10 mouse cellular contexts compared by ENCODE assay signal in the genomic region with DNA sequence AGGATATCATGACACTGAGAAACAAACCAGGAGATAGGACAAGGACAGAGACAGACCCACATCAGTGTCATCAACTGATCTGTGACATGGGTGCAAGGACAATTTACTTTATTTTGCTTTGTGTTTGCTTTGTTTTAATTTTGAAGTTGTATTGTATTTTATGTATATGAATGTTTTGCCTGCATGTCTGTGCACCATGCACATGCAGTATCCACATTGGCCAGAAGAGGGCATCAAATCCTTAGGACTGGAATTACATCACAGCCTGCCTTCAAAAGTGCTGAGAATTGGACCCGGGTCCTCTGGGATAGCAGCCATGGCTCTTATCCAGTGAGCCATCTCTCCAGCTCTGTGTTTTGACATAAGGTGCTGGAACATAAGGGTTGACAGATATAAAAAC. TPM values are rescaled to one million over a fixed set of nuclear protein-coding genes. Genes with fewer than 3 reads are reported as not detected.
DNase-seq lines count a peak whose midpoint lies in the region; ATAC-seq and TF ChIP-seq lines count a peak whose summit lies in the region.
"Had no signal": no experiment of that assay in that cellular context is flagged by ENCODE, and none has a peak within 500 bp of the region (broad histone marks: within the 10 kb centered on the region; RNA-seq: fewer than 3 reads in every experiment).

No protein-coding gene starts in this region.

- H3K36me3 ChIP-seq in heart, postnatal 0 days (replicated peaks; ENCODE audit: control insufficient read depth, insufficient read depth, low read length): no peaks in the 10 kb centered on the region
- H3K36me3 ChIP-seq in lung, postnatal 0 days (ENCODE audit: insufficient read depth, low read length): no peaks in the 10 kb centered on the region
- no peaks in the 10 kb centered on the region for H3K36me3 ChIP-seq in midbrain, embryonic 14.5 days (ENCODE audit: control insufficient read depth, insufficient read depth, low read length)

- H3K4me3 ChIP-seq in heart, postnatal 0 days (ENCODE audit: low read depth, low read length): no peak overlapping the region
- H3K4me3 ChIP-seq in lung, postnatal 0 days (ENCODE audit: low read depth, low read length): no peak overlapping the region
- H3K4me3 ChIP-seq in midbrain, embryonic 14.5 days (replicated peaks; ENCODE audit: low read depth, low read length): no peak overlapping the region

- H3K9me3 ChIP-seq in heart, postnatal 0 days (replicated peaks; ENCODE audit: control insufficient read depth, low read length): no peaks in the 10 kb centered on the region
- H3K9me3 ChIP-seq in lung, postnatal 0 days (ENCODE audit: low read length): no peaks in the 10 kb centered on the region
- no peaks in the 10 kb centered on the region for H3K9me3 ChIP-seq in midbrain, embryonic 14.5 days (ENCODE audit: control insufficient read depth, low read length)

- no peak for TF ChIP-seq EP300 in heart, postnatal 0 days (IDR thresholded peaks at IDR 0.05; ENCODE audit: low read depth)
- TF ChIP-seq EP300 in lung, postnatal 0 days (IDR thresholded peaks at IDR 0.05): no peak

- no peaks in the 10 kb centered on the region for H3K27me3 ChIP-seq in heart, postnatal 0 days (ENCODE audit: control insufficient read depth, insufficient read depth, low read length)
- H3K27me3 ChIP-seq in lung, postnatal 0 days (replicated peaks; ENCODE audit: insufficient read depth, low read length): no peaks in the 10 kb centered on the region
- no peaks in the 10 kb centered on the region for H3K27me3 ChIP-seq in midbrain, embryonic 14.5 days (ENCODE audit: control insufficient read depth, insufficient read depth, low read length)

- H3K9ac ChIP-seq in heart, postnatal 0 days (replicated peaks; ENCODE audit: low read depth, low read length): no peak overlapping the region
- H3K9ac ChIP-seq in lung, postnatal 0 days (replicated peaks; ENCODE audit: low read depth): no peak overlapping the region
- no peak overlapping the region for H3K9ac ChIP-seq in midbrain, embryonic 14.5 days (replicated peaks; ENCODE audit: low read length)

- DNase-seq in heart, postnatal 0 days (ENCODE audit: low spot score): no peak
- no peak for DNase-seq in heart, adult 18-20 months
- no peak for DNase-seq in lung, postnatal 0 days (ENCODE audit: low spot score)
- no peak for DNase-seq in lung, postnatal 10 days
- peak; percentile 6 for DNase-seq in MEL-GATA-1-ER (ENCODE audit: extremely low read depth, low read depth)
- DNase-seq in T-cell, adult 2 months (ENCODE audit: low spot score): no peak
- no peak for DNase-seq in midbrain, embryonic 14.5 days
- DNase-seq: cerebellum, adult 9-10 months had no signal

- H3K27ac ChIP-seq in heart, postnatal 0 days (ENCODE audit: low read depth): no peak overlapping the region
- no peak overlapping the region for H3K27ac ChIP-seq in lung, postnatal 0 days (ENCODE audit: low read length)
- no peak overlapping the region for H3K27ac ChIP-seq in midbrain, embryonic 14.5 days (replicated peaks; ENCODE audit: low read depth, low read length)

- H3K4me2 ChIP-seq in heart, postnatal 0 days (ENCODE audit: low read depth, low read length): no peak overlapping the region
- no peak overlapping the region for H3K4me2 ChIP-seq in lung, postnatal 0 days (replicated peaks; ENCODE audit: low read depth, low read length)
- no peak overlapping the region for H3K4me2 ChIP-seq in midbrain, embryonic 14.5 days (ENCODE audit: low read length)

- H3K4me1 ChIP-seq in heart, postnatal 0 days (ENCODE audit: control insufficient read depth, insufficient read depth): no peaks in the 10 kb centered on the region
- H3K4me1 ChIP-seq in lung, postnatal 0 days (ENCODE audit: insufficient read depth, low read depth, low read length): no peaks in the 10 kb centered on the region
- H3K4me1 ChIP-seq in midbrain, embryonic 14.5 days (ENCODE audit: control insufficient read depth, insufficient read depth, low read length): no peaks in the 10 kb centered on the region

- no peak for ATAC-seq in heart, postnatal 0 days (ENCODE audit: insufficient read depth, low read depth)
- ATAC-seq in lung, postnatal 0 days: no peak
- ATAC-seq in megakaryocyte progenitor cell, adult 5-6 weeks (replicated peaks; ENCODE audit: poor library complexity): 0 out of 2 replicates have a peak, but pooled peaks have one; percentile 42
- ATAC-seq in midbrain, embryonic 14.5 days (ENCODE audit: low FRiP score, low TSS enrichment): no peak

- 60% methylated on average over 1 of the region's 1 CpGs for WGBS in heart, postnatal 0 days
- WGBS in lung, postnatal 0 days: 58% methylated on average over 1 of the region's 1 CpGs
- 75% methylated on average over 1 of the region's 1 CpGs for WGBS in midbrain, embryonic 14.5 days

- TF ChIP-seq CTCF in heart, postnatal 0 days (IDR thresholded peaks at IDR 0.05; ENCODE audit: low read depth): peak; percentile 43
- peak; percentile 59 for TF ChIP-seq CTCF in lung, postnatal 0 days (IDR thresholded peaks at IDR 0.05)

RNA-seq across cellular contexts. Expression of a gene that starts 20.0 kb away (rescaled TPM):
- 0.61 TPM in 1 of 2 replicates, not detected in the other for total RNA-seq in heart, postnatal 0 days (2014; rRNA removed; ENCODE audit: low replicate concordance)
- 0.11 and 0.15 TPM in 2 replicates for polyA plus RNA-seq in heart, postnatal 0 days (2015; fragmentation: Nextera tagmentation; extraction: Ambion mirVana)
- total RNA-seq in heart, adult 18-20 months (2021): under 1 TPM; 0.15 to 0.65 TPM
- polyA plus RNA-seq in lung, postnatal 0 days (2015; fragmentation: Nextera tagmentation; extraction: Ambion mirVana): 0.13 and 0.18 TPM in 2 replicates
- total RNA-seq in megakaryocyte progenitor cell, adult 5-6 weeks (2015): not detected in 2 replicates
- total RNA-seq in megakaryocyte progenitor cell, adult 5-6 weeks (2017): not detected in 2 replicates
- polyA plus RNA-seq in midbrain, embryonic 14.5 days (2014; fragmentation: Nextera tagmentation; extraction: Ambion mirVana): 1.7 and 2.4 TPM in 2 replicates
- total RNA-seq: megakaryocyte-erythroid progenitor cell, adult 5-6 weeks had no signal

RNA-seq across cellular contexts. Expression of a gene that starts 36.1 kb away (rescaled TPM):
- 5.4 and 8.8 TPM in 2 replicates for total RNA-seq in heart, postnatal 0 days (2014; rRNA removed; ENCODE audit: low replicate concordance)
- polyA plus RNA-seq in heart, postnatal 0 days (2015; fragmentation: Nextera tagmentation; extraction: Ambion mirVana): 13.6 and 13.8 TPM in 2 replicates
- 10 to 100 TPM in 1 of 2 experiments, 1 to 10 TPM in 1; 6.2 to 10.4 TPM for total RNA-seq in heart, adult 18-20 months (2021)
- 18.9 and 19.1 TPM in 2 replicates for polyA plus RNA-seq in lung, postnatal 0 days (2015; fragmentation: Nextera tagmentation; extraction: Ambion mirVana)
- total RNA-seq in megakaryocyte progenitor cell, adult 5-6 weeks (2015): 156 and 162 TPM in 2 replicates
- total RNA-seq in megakaryocyte progenitor cell, adult 5-6 weeks (2017): 82.3 and 98.5 TPM in 2 replicates
- polyA plus RNA-seq in midbrain, embryonic 14.5 days (2014; fragmentation: Nextera tagmentation; extraction: Ambion mirVana): 107 and 115 TPM in 2 replicates
